Mouse (Mus musculus): ENCODE measurements at regions not wholly inside any gene's neighbourhood (a gene's known extent, or its start where the extent isn't known, plus 50 kb on each side); places are given as distances from the start of the nearest gene placed in this dataset.

- TF ChIP-seq CTCF (IDR thresholded peaks at IDR 0.05; ENCODE audit: borderline replicate concordance, insufficient read depth, low read depth, low read length), result no peak
- no peak for TF ChIP-seq POLR2A (IDR thresholded peaks at IDR 0.05; ENCODE audit: borderline replicate concordance, insufficient read depth, low read length)
These were observed 113.2 kb upstream of the Itgb1 start for GRCm38 (mm10) chr8:128572291-128572690.

Measured in cerebellum, adult 2 months (tissue).